Comparison of ENCODE assay signal across 8 mouse cellular contexts in genomic region chr7:43311632-43312031, GRCm38 (mm10). TPM values are rescaled to one million over a fixed set of nuclear protein-coding genes. Genes with fewer than 3 reads are reported as not detected.
DNase-seq lines count a peak whose midpoint lies in the region; ATAC-seq lines count a peak whose summit lies in the region.

No protein-coding gene starts in this region.

- peaks cover 45% of the 10 kb centered on the region for H3K36me3 ChIP-seq in megakaryocyte, embryonic 14.5 days (replicated peaks; ENCODE audit: low read length)
- H3K36me3 ChIP-seq in heart, embryonic 12.5 days: peaks cover 41% of the 10 kb centered on the region
- peaks cover 34% of the 10 kb centered on the region for H3K36me3 ChIP-seq in limb, embryonic 13.5 days
- peaks cover 31% of the 10 kb centered on the region for H3K36me3 ChIP-seq in neural tube, embryonic 15.5 days

- H3K27ac ChIP-seq in heart, embryonic 12.5 days (ENCODE audit: poor library complexity, severe bottlenecking): peak overlapping the region; percentile 86
- no peak overlapping the region for H3K27ac ChIP-seq in limb, embryonic 13.5 days
- H3K27ac ChIP-seq in neural tube, embryonic 15.5 days (replicated peaks): no peak overlapping the region

- no peaks in the 10 kb centered on the region for H3K9me3 ChIP-seq in megakaryocyte, embryonic 14.5 days
- H3K9me3 ChIP-seq in heart, embryonic 12.5 days (replicated peaks): no peaks in the 10 kb centered on the region
- no peaks in the 10 kb centered on the region for H3K9me3 ChIP-seq in limb, embryonic 13.5 days
- no peaks in the 10 kb centered on the region for H3K9me3 ChIP-seq in neural tube, embryonic 15.5 days (replicated peaks)

- no peak overlapping the region for H3K9ac ChIP-seq in heart, embryonic 12.5 days
- peak overlapping the region; percentile 82; the same call in 1 of the 2 replicates for H3K9ac ChIP-seq in limb, embryonic 13.5 days
- H3K9ac ChIP-seq in neural tube, embryonic 15.5 days (replicated peaks): no peak overlapping the region

- WGBS in heart, embryonic 12.5 days: 44% methylated on average over 6 of the region's 6 CpGs
- 83% methylated on average over 6 of the region's 6 CpGs for WGBS in limb, embryonic 13.5 days
- WGBS in neural tube, embryonic 15.5 days: 89% methylated on average over 6 of the region's 6 CpGs

- H3K4me2 ChIP-seq in heart, embryonic 12.5 days: peak overlapping the region; percentile 89
- H3K4me2 ChIP-seq in limb, embryonic 13.5 days (replicated peaks): peak overlapping the region; percentile 76
- H3K4me2 ChIP-seq in neural tube, embryonic 15.5 days: peak overlapping the region; percentile 81

- ATAC-seq in megakaryocyte, adult 5-6 weeks (ENCODE audit: poor library complexity, severe bottlenecking): no peak
- no peak for ATAC-seq in heart, embryonic 12.5 days (ENCODE audit: insufficient number of reproducible peaks, low FRiP score)
- ATAC-seq in limb, embryonic 13.5 days (ENCODE audit: low FRiP score, low read depth): no peak
- ATAC-seq in neural tube, embryonic 15.5 days (ENCODE audit: low FRiP score): no peak

- H3K4me3 ChIP-seq in megakaryocyte, embryonic 14.5 days (replicated peaks): peak overlapping the region; percentile 100
- H3K4me3 ChIP-seq in heart, embryonic 12.5 days: peak overlapping the region; percentile 79
- H3K4me3 ChIP-seq in limb, embryonic 13.5 days: peak overlapping the region; percentile 82
- peak overlapping the region; percentile 84 for H3K4me3 ChIP-seq in neural tube, embryonic 15.5 days (replicated peaks)

- H3K4me1 ChIP-seq in megakaryocyte, embryonic 14.5 days: peaks cover 62% of the 10 kb centered on the region
- H3K4me1 ChIP-seq in heart, embryonic 12.5 days (replicated peaks): peaks cover 27% of the 10 kb centered on the region
- peaks cover 13% of the 10 kb centered on the region for H3K4me1 ChIP-seq in limb, embryonic 13.5 days
- peaks cover 38% of the 10 kb centered on the region for H3K4me1 ChIP-seq in neural tube, embryonic 15.5 days

- no peaks in the 10 kb centered on the region for H3K27me3 ChIP-seq in megakaryocyte, embryonic 14.5 days (replicated peaks)
- H3K27me3 ChIP-seq in heart, embryonic 12.5 days (replicated peaks): no peaks in the 10 kb centered on the region
- H3K27me3 ChIP-seq in limb, embryonic 13.5 days: no peaks in the 10 kb centered on the region
- H3K27me3 ChIP-seq in neural tube, embryonic 15.5 days (replicated peaks): no peaks in the 10 kb centered on the region

- no peak for DNase-seq in Muller cell, postnatal 12 days (ENCODE audit: inconsistent ontology term)
- DNase-seq in adrenal gland, postnatal 25 days: no peak
- no peak for DNase-seq in adrenal gland, adult 18-20 months (ENCODE audit: low spot score in 2 of 2)

RNA-seq across cellular contexts. Expression of gene Zfp715, which starts 1.5 kb away (rescaled TPM):
- polyA plus RNA-seq in megakaryocyte, embryonic 14.5 days (2012; ENCODE audit: insufficient read depth, low replicate concordance): 3.7 TPM in 1 of 2 replicates, not detected in the other
- 19.6 and 23.7 TPM in 2 replicates for total RNA-seq in megakaryocyte, adult 5-6 weeks (2015)
- 15.9 and 23.5 TPM in 2 replicates for total RNA-seq in megakaryocyte, adult 5-6 weeks (2017)
- polyA plus RNA-seq in heart, embryonic 12.5 days (2016; fragmentation: Nextera tagmentation; extraction: Ambion mirVana): 10.6 and 11.3 TPM in 2 replicates
- polyA plus RNA-seq in limb, embryonic 13.5 days (2015; fragmentation: Nextera tagmentation; extraction: Ambion mirVana): 16.7 TPM in 2 replicates
- polyA plus RNA-seq in neural tube, embryonic 15.5 days (2015; fragmentation: Nextera tagmentation; extraction: Ambion mirVana): 17.8 and 18.6 TPM in 2 replicates
- 22.4 and 23.0 TPM in 2 replicates for total RNA-seq in adrenal gland, postnatal 25 days (2021)
- 10 to 100 TPM; 20.1 to 20.9 TPM for total RNA-seq in adrenal gland, adult 18-20 months (2021)

RNA-seq across cellular contexts. Expression of gene Siglecf, which starts 39.5 kb away (rescaled TPM):
- polyA plus RNA-seq in megakaryocyte, embryonic 14.5 days (2012; ENCODE audit: insufficient read depth, low replicate concordance): 1.5 and 2.7 TPM in 2 replicates
- total RNA-seq in megakaryocyte, adult 5-6 weeks (2015): 9.6 and 9.9 TPM in 2 replicates
- total RNA-seq in megakaryocyte, adult 5-6 weeks (2017): 6.5 and 8.7 TPM in 2 replicates
- polyA plus RNA-seq in heart, embryonic 12.5 days (2016; fragmentation: Nextera tagmentation; extraction: Ambion mirVana): 0.08 and 0.18 TPM in 2 replicates
- polyA plus RNA-seq in limb, embryonic 13.5 days (2015; fragmentation: Nextera tagmentation; extraction: Ambion mirVana): 0.22 and 0.23 TPM in 2 replicates
- 0.12 and 0.49 TPM in 2 replicates for polyA plus RNA-seq in neural tube, embryonic 15.5 days (2015; fragmentation: Nextera tagmentation; extraction: Ambion mirVana)
- not detected in 2 replicates for total RNA-seq in adrenal gland, postnatal 25 days (2021)
- not detected for total RNA-seq in adrenal gland, adult 18-20 months (2021)
